10 mouse cellular contexts compared by ENCODE assay signal in the genomic region with DNA sequence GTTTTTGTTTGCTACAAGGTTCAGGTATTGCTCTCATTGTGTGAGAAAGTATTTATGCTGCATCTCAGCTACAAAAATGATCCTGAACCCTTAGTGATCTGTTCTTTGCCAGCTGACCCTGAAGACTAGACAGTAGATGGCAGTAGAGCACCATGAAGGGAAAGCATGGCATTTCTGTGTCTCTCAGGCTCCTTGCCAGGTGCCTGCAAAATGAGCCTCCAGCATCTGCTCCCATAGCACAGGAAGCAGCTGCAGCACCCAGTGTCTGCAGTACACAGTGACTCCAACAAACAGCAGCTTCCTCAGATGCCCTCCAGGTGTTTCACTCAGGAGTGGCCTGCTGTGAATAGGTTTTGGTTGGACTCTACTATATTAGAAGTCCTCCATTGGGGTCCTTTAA. TPM values are rescaled to one million over a fixed set of nuclear protein-coding genes. Genes with fewer than 3 reads are reported as not detected.
A peak's percentile ranks its signal among the peaks of the same experiment; 100 is the strongest.
DNase-seq lines count a peak whose midpoint lies in the region; ATAC-seq lines count a peak whose summit lies in the region.
"Not testable (repeated sequence)": the region's sequence is repeated elsewhere in the genome, so short reads cannot be mapped to it uniquely, and the experiment has no call there.
"Had no signal": no experiment of that assay in that cellular context is flagged by ENCODE, and none has a peak within 500 bp of the region (broad histone marks: within the 10 kb centered on the region; RNA-seq: fewer than 3 reads in every experiment).

No protein-coding gene starts in this region.

- H3K4me3 ChIP-seq in hindbrain, embryonic 16.5 days (ENCODE audit: low read length): not testable (repeated sequence)

- not testable (repeated sequence) for H3K27me3 ChIP-seq in hindbrain, embryonic 16.5 days (replicated peaks; ENCODE audit: control insufficient read depth, insufficient read depth, low read length)

- not testable (repeated sequence) for H3K4me1 ChIP-seq in hindbrain, embryonic 16.5 days (ENCODE audit: control insufficient read depth, insufficient read depth, low read depth, low read length)

- not testable (repeated sequence) for H3K36me3 ChIP-seq in hindbrain, embryonic 16.5 days (ENCODE audit: control insufficient read depth, insufficient read depth, low read length)

- peak; percentile 76 for DNase-seq in NIH3T3 (ENCODE audit: low read depth)
- DNase-seq in cerebellum, postnatal 10 days: peak; percentile 91 to 94
- DNase-seq in frontal cortex, postnatal 14 days (ENCODE audit: low spot score in 2 of 2): peak; percentile 40 to 56
- DNase-seq in layer of hippocampus, postnatal 14 days (ENCODE audit: low spot score in 2 of 2): peak; percentile 74 to 89
- peak; percentile 27 to 36 for DNase-seq in lung, postnatal 4 days
- peak; percentile 60 for DNase-seq in retina, postnatal 7 days (ENCODE audit: low read depth, low spot score)
- peak; percentile 5 for DNase-seq in urinary bladder, postnatal 25 days (ENCODE audit: low spot score)

- H3K9ac ChIP-seq in hindbrain, embryonic 16.5 days (ENCODE audit: low read depth, low read length): not testable (repeated sequence)

- peak; percentile 86 for ATAC-seq in hindbrain, embryonic 16.5 days

- H3K4me2 ChIP-seq in hindbrain, embryonic 16.5 days (ENCODE audit: low read length): not testable (repeated sequence)

- H3K27ac ChIP-seq in hindbrain, embryonic 16.5 days (ENCODE audit: low read depth, low read length): not testable (repeated sequence)

- not testable (repeated sequence) for H3K9me3 ChIP-seq in hindbrain, embryonic 16.5 days (ENCODE audit: control insufficient read depth, low read length)

RNA-seq across cellular contexts. Expression of a gene that starts 12.9 kb away (rescaled TPM):
- not detected in 2 replicates for polyA plus RNA-seq in hindbrain, embryonic 16.5 days (2015; fragmentation: Nextera tagmentation; extraction: Ambion mirVana)
- total RNA-seq in layer of hippocampus, postnatal 14 days (2021): not detected
- polyA plus RNA-seq: heart, embryonic 16.5 days; midbrain, embryonic 12.5 days had no signal

RNA-seq across cellular contexts. Expression of a gene that starts 29.4 kb away (rescaled TPM):
- polyA plus RNA-seq in hindbrain, embryonic 16.5 days (2015; fragmentation: Nextera tagmentation; extraction: Ambion mirVana): not detected in 2 replicates
- not detected for total RNA-seq in layer of hippocampus, postnatal 14 days (2021)
- polyA plus RNA-seq: heart, embryonic 16.5 days; midbrain, embryonic 12.5 days had no signal

Comparison
In these comparisons a context has a peak if more than half of its experiments do, and no peak if none do; other contexts are left out.
1. DNase-seq: peak in every context shown above with its lines; median percentile 92 in cerebellum, postnatal 10 days; 82 in layer of hippocampus, postnatal 14 days; 76 in NIH3T3; 60 in retina, postnatal 7 days; 48 in frontal cortex, postnatal 14 days; 32 in lung, postnatal 4 days; 5 in urinary bladder, postnatal 25 days.